26 mouse cellular contexts compared by ENCODE assay signal in genomic region chr11:22868582-22868981, GRCm38 (mm10).
"Had no signal": no experiment of that assay in that cellular context is flagged by ENCODE, and none has a peak within 500 bp of the region (broad histone marks: within the 10 kb centered on the region; RNA-seq: fewer than 3 reads in every experiment).

No protein-coding gene starts in this region.

- H3K4me2 ChIP-seq: heart, embryonic 13.5 days; heart, embryonic 15.5 days; hindbrain, embryonic 14.5 days; kidney, embryonic 15.5 days; limb, embryonic 12.5 days; limb, embryonic 15.5 days; liver, embryonic 12.5 days had no signal

- H3K27me3 ChIP-seq: heart, embryonic 15.5 days; limb, embryonic 15.5 days had no signal

- H3K4me1 ChIP-seq: heart, embryonic 10.5 days had no signal

- H3K9ac ChIP-seq: heart, embryonic 13.5 days; heart, embryonic 15.5 days; hindbrain, embryonic 14.5 days; kidney, embryonic 15.5 days; limb, embryonic 12.5 days; limb, embryonic 15.5 days; liver, embryonic 12.5 days; liver, embryonic 14.5 days had no signal

- DNase-seq: gastrocnemius, adult 2 months; gastrocnemius, postnatal 10 days; gastrocnemius, postnatal 25 days; heart, adult 18-20 months; heart, postnatal 14 days; heart, postnatal 36 days; kidney, adult 11 months; kidney, adult 2 months; kidney, adult 9 months; kidney, postnatal 14 days; kidney, postnatal 36 days; layer of hippocampus, adult 9-11 months; layer of hippocampus, postnatal 36 days; left cerebral cortex, postnatal 4 days had no signal

- ATAC-seq: hindbrain, postnatal 0 days; intestine, embryonic 16.5 days; liver, embryonic 12.5 days had no signal

- H3K4me3 ChIP-seq: gastrocnemius, adult 2 months; heart, embryonic 10.5 days; heart, embryonic 13.5 days; heart, embryonic 15.5 days; kidney, embryonic 15.5 days; limb, embryonic 12.5 days; limb, embryonic 15.5 days; liver, embryonic 12.5 days had no signal

- H3K36me3 ChIP-seq: heart, embryonic 10.5 days; heart, embryonic 13.5 days; heart, embryonic 15.5 days; kidney, embryonic 15.5 days; limb, embryonic 12.5 days; limb, embryonic 15.5 days; liver, embryonic 12.5 days had no signal

- H3K27ac ChIP-seq: gastrocnemius, adult 2 months; heart, embryonic 10.5 days; heart, embryonic 13.5 days; heart, embryonic 15.5 days; hindbrain, embryonic 14.5 days; hindbrain, postnatal 0 days; kidney, embryonic 15.5 days; kidney, postnatal 0 days; limb, embryonic 12.5 days; limb, embryonic 15.5 days; liver, embryonic 12.5 days; liver, embryonic 14.5 days had no signal

- H3K9me3 ChIP-seq: heart, embryonic 10.5 days; heart, embryonic 13.5 days; heart, embryonic 15.5 days; kidney, embryonic 15.5 days; limb, embryonic 12.5 days; limb, embryonic 15.5 days; liver, embryonic 12.5 days had no signal
